Mouse (Mus musculus): ENCODE data around the gene Plekhg2. TPM values are rescaled to one million over a fixed set of nuclear protein-coding genes. Genes with fewer than 3 reads are reported as not detected.

Gene Plekhg2
- polyA plus RNA-seq, 1 experiment from 2014 or later = 15.9 TPM

DNA sequence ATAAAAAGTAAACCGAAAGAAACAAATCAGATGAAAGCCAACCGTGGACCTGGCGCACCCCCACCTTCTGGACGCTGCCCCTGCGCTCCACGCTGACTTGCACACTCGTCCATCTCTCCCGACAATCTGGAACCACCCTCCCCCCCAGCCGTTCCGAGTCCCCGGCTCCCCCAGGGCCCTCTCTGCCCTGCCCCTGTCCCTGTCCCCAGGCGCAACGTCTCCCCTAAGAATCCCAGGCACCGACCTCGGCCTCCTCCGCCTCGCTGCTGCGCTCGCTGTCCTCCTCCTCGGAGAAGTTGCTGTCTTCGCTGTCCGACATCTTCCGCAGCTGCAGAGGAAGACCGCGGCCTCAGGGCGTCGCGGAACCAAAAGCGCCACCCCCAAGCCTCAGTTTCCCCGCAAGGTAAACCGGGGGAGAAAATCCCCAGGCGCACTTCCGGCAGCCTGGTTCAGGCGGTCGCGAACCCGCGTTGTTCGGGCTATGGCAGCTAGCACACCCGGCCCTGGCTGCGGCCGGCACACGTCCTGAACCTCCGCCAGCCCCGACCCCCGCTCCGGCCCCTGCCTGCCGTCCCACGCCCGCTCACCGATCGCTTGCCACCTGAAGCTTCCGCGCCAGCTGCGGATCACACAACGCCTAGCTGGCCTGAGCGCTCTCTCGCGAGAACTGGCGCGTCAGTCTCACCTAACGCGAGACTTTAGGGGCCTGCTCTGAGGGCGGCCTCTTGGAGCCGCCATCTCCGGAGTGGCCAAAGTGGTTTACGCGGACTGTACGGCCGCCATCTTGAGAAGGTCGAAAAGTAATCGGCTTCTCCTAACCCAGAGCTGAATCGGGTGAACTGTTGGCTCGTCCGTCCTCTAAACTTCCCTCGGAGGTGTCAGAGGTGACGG lies 34.0 kb downstream of the Plekhg2 start, which contains the start of gene Supt5:
Gene Supt5 (minus strand): TSS at position 639 of the 891 bp plus-strand sequence.
- H3K36me3 ChIP-seq (ENCODE audit: control insufficient read depth, insufficient read depth, low read length) = no peaks in the 10 kb centered on the region
- H3K4me2 ChIP-seq (ENCODE audit: low read depth, low read length) = peak within 1 kb of the TSS; percentile 87
- under 1% methylated on average over 77 of the region's 77 CpGs for WGBS
- H3K9ac ChIP-seq (replicated peaks; ENCODE audit: low read depth, low read length) = peak within 1 kb of the TSS; percentile 93
- H3K4me1 ChIP-seq (ENCODE audit: control insufficient read depth, insufficient read depth, low read length) = peaks cover 11% of the 10 kb centered on the region
- ATAC-seq (ENCODE audit: low read depth) = peak; percentile 99
- H3K9me3 ChIP-seq (ENCODE audit: control insufficient read depth, low read length) = no peaks in the 10 kb centered on the region
- no peaks in the 10 kb centered on the region for H3K27me3 ChIP-seq (ENCODE audit: control insufficient read depth, insufficient read depth, low read length)
- H3K4me3 ChIP-seq (ENCODE audit: low read depth, low read length) = peak within 1 kb of the TSS; percentile 93
- H3K27ac ChIP-seq (ENCODE audit: low read depth, low read length) = peak within 1 kb of the TSS; percentile 82

GRCm38 (mm10) chr7:28335471-28335870 lies 36.9 kb downstream of the Plekhg2 start:
- Histone ChIP-seq H3K4me3 (ENCODE audit: low read depth, low read length) (no peak overlapping the region), H3K9ac (replicated peaks; ENCODE audit: low read depth, low read length) (no peak overlapping the region), H3K36me3 (ENCODE audit: control insufficient read depth, insufficient read depth, low read length) (peaks cover 4% of the 10 kb centered on the region; the same call in 1 of the 2 replicates), H3K27ac (ENCODE audit: low read depth, low read length) (no peak overlapping the region), H3K9me3 (ENCODE audit: control insufficient read depth, low read length) (no peaks in the 10 kb centered on the region), H3K4me1 (ENCODE audit: control insufficient read depth, insufficient read depth, low read length) (peaks cover 11% of the 10 kb centered on the region), H3K27me3 (ENCODE audit: control insufficient read depth, insufficient read depth, low read length) (no peaks in the 10 kb centered on the region), H3K4me2 (ENCODE audit: low read depth, low read length) (no peak overlapping the region)
- WGBS = 93% methylated on average over 2 of the region's 2 CpGs
- no peak for ATAC-seq (ENCODE audit: low read depth)

DNA sequence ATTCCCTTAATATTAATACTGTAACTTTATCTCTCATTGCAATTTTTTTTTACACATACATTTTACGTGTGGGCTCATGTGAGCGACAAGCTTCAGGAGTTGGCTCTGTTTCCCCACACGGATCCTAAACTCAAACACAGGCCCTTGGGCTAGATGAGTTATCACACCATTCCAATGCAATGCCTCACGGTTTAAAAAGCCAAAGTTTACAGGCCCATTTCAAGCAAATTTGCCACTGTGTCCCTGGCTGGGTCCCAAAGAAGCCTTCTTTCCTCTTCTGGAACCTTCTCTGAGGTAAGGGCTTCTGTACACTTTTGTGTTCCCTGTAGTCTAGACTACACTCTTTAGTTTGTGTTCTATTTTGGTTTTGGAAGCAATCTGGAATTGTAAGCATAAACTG lies 37.9 kb downstream of the Plekhg2 start:
- H3K4me2 ChIP-seq (ENCODE audit: low read depth, low read length) = no peak overlapping the region
- 93% methylated on average over 4 of the region's 4 CpGs for WGBS

DNA sequence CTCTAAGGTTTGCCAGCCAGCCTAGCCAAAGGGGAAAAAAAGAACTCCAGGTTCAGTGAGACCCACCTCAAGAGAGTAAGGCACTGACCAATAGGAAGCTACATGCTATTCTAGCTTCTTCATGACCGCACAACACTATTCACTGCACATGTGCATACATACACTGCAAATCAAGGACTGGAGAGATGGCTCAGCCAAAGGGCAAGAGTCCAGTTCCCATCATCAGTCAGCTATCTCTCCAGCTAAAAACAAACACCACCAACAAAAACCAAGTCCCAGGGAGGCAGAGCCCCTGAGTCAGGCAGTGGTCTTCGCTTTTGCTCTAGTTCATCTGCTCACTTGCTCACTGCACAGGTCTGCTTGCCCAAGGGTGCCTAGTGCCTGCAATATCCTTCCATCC lies 44.1 kb downstream of the Plekhg2 start:
- Histone ChIP-seq H3K4me3 (ENCODE audit: low read depth, low read length) (no peak overlapping the region), H3K9ac (replicated peaks; ENCODE audit: low read depth, low read length) (no peak overlapping the region), H3K4me1 (ENCODE audit: control insufficient read depth, insufficient read depth, low read length) (no peaks in the 10 kb centered on the region), H3K9me3 (ENCODE audit: control insufficient read depth, low read length) (no peaks in the 10 kb centered on the region), H3K27me3 (ENCODE audit: control insufficient read depth, insufficient read depth, low read length) (no peaks in the 10 kb centered on the region), H3K27ac (ENCODE audit: low read depth, low read length) (no peak overlapping the region), H3K4me2 (ENCODE audit: low read depth, low read length) (no peak overlapping the region), H3K36me3 (ENCODE audit: control insufficient read depth, insufficient read depth, low read length) (peaks cover 70% of the 10 kb centered on the region)
- ATAC-seq (ENCODE audit: low read depth) = no peak
- 94% methylated on average over 2 of the region's 2 CpGs for whole genome bisulfite sequencing

More for the DNA sequence above, 37.9 kb downstream of the Plekhg2 start:
- Histone ChIP-seq H3K27me3 (ENCODE audit: control insufficient read depth, insufficient read depth, low read length) (no peaks in the 10 kb centered on the region), H3K4me1 (ENCODE audit: control insufficient read depth, insufficient read depth, low read length) (peaks cover 11% of the 10 kb centered on the region), H3K9me3 (ENCODE audit: control insufficient read depth, low read length) (no peaks in the 10 kb centered on the region), H3K27ac (ENCODE audit: low read depth, low read length) (no peak overlapping the region), H3K36me3 (ENCODE audit: control insufficient read depth, insufficient read depth, low read length) (peaks cover 13% of the 10 kb centered on the region), H3K9ac (replicated peaks; ENCODE audit: low read depth, low read length) (no peak overlapping the region), H3K4me3 (ENCODE audit: low read depth, low read length) (no peak overlapping the region)
- no peak for ATAC-seq (ENCODE audit: low read depth)

DNA sequence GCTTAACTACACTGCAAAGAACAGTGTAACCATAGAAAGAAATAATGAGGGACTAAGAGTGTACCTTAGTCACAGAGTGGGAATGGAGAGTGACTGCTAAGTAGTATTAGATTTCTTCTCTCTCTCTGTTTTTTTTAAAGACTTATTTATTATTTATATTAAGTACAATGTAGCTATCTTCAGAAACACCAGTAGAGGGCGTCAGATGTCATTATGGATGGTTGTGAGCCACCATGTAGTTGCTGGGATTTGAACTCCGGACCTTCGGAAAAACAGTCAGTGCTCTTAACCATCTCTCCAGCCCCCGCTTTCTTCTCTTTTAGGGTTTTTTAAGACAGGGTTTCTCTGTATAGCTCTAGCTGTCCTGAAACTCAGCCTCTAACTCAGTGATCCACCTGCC lies 45.9 kb downstream of the Plekhg2 start:
- 86% methylated on average over 4 of the region's 4 CpGs for WGBS
- H3K36me3 ChIP-seq (ENCODE audit: control insufficient read depth, insufficient read depth, low read length) = peaks cover 88% of the 10 kb centered on the region
- ATAC-seq (ENCODE audit: low read depth) = no peak

DNA sequence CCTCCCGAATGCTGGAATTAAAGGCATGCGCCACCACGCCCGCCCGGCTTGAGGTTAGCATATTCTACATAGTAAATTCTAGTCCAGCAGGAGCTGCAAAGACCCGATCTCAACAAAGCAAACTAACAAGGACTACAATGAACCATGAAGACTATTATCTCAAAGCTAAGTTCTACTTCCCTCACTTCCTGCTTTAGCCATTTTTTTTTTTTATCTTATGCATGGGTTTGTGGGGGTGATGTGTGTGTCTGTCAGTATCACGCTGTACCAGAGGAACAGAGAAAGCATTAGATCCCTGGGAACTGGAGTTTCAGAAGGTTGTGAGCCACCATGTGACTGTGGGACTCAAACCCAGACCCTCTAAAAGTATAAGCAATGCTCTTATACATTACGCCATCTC lies 47.1 kb downstream of the Plekhg2 start:
- no peak for ATAC-seq (ENCODE audit: low read depth)

More for the DNA sequence above, 45.9 kb downstream of the Plekhg2 start:
- H3K27me3 ChIP-seq (ENCODE audit: control insufficient read depth, insufficient read depth, low read length) = no peaks in the 10 kb centered on the region
- no peak overlapping the region for H3K27ac ChIP-seq (ENCODE audit: low read depth, low read length)
- no peaks in the 10 kb centered on the region for H3K4me1 ChIP-seq (ENCODE audit: control insufficient read depth, insufficient read depth, low read length)
- H3K4me2 ChIP-seq (ENCODE audit: low read depth, low read length) = no peak overlapping the region
- no peak overlapping the region for H3K9ac ChIP-seq (replicated peaks; ENCODE audit: low read depth, low read length)
- H3K4me3 ChIP-seq (ENCODE audit: low read depth, low read length) = no peak overlapping the region
- no peaks in the 10 kb centered on the region for H3K9me3 ChIP-seq (ENCODE audit: control insufficient read depth, low read length)

DNA sequence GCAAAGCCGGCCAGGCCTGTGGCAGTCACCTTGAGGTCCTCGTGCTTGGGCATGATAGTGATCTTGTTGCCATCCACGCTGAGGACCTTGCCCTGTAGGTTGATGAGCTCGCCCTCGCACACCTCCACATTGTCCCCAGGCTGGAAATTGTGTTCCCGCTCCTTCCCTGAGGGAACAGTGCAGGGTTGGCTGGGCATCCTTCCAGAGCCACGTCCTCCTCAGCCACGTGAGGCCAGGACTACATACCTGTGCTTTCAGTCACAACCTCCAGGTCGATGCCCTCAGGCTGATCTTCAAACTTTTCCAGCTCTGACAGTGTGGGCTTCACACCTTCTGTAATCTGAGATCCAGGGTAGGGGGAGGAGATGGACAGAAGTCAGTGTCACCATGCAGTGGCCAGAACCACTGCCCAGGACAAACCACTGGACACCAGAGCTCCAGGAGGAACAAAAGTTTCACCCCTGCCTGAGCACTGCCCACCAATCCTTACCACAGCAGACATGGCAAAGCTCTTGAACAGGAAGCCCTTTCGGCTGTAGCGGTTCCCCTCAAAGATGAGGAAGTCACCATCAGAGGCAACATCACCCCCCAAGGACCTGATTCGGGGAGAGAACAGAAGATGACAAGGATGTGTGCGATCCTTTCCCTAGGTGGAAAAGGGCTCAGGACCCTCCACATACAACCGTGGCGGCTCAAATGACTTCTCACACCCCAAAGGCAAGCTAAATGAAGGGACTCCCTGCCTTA lies 50.3 kb downstream of the Plekhg2 start:
- WGBS = 96% methylated on average over 15 of the region's 15 CpGs
- no peak for ATAC-seq (ENCODE audit: low read depth)

More for the DNA sequence above, 47.1 kb downstream of the Plekhg2 start:
- no peak overlapping the region for H3K4me3 ChIP-seq (ENCODE audit: low read depth, low read length)
- H3K4me1 ChIP-seq (ENCODE audit: control insufficient read depth, insufficient read depth, low read length) = no peaks in the 10 kb centered on the region
- no peaks in the 10 kb centered on the region for H3K27me3 ChIP-seq (ENCODE audit: control insufficient read depth, insufficient read depth, low read length)
- no peak overlapping the region for H3K27ac ChIP-seq (ENCODE audit: low read depth, low read length)
- no peak overlapping the region for H3K4me2 ChIP-seq (ENCODE audit: low read depth, low read length)
- WGBS = 96% methylated on average over 8 of the region's 8 CpGs
- H3K9ac ChIP-seq (replicated peaks; ENCODE audit: low read depth, low read length) = no peak overlapping the region
- H3K36me3 ChIP-seq (ENCODE audit: control insufficient read depth, insufficient read depth, low read length) = peaks cover 93% of the 10 kb centered on the region
- no peaks in the 10 kb centered on the region for H3K9me3 ChIP-seq (ENCODE audit: control insufficient read depth, low read length)

DNA sequence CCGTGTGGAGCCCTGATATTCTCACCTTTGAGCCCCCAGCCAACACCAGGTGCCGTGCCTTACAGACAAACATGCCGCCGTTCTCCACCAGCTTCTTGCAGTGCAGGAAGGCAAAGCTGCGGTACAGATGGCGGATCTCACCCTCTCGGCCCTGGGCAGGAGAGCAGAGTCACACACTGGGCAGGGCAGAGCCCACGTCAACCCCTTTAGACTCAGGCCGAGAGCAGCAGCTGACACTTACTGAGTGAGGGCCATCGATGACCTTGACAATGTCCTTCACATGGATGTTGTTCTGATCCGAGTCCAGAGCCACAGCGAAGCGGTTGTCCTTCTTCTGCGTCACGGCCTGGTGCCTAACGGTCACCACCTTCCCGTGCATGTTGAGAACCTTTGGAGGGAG lies 53.7 kb downstream of the Plekhg2 start:
- peaks cover 90% of the 10 kb centered on the region for H3K36me3 ChIP-seq (ENCODE audit: control insufficient read depth, insufficient read depth, low read length)
- no peak overlapping the region for H3K27ac ChIP-seq (ENCODE audit: low read depth, low read length)
- H3K4me3 ChIP-seq (ENCODE audit: low read depth, low read length) = no peak overlapping the region
- no peak overlapping the region for H3K4me2 ChIP-seq (ENCODE audit: low read depth, low read length)
- H3K27me3 ChIP-seq (ENCODE audit: control insufficient read depth, insufficient read depth, low read length) = no peaks in the 10 kb centered on the region
- H3K4me1 ChIP-seq (ENCODE audit: control insufficient read depth, insufficient read depth, low read length) = no peaks in the 10 kb centered on the region
- H3K9ac ChIP-seq (replicated peaks; ENCODE audit: low read depth, low read length) = no peak overlapping the region
- ATAC-seq (ENCODE audit: low read depth) = no peak
- no peaks in the 10 kb centered on the region for H3K9me3 ChIP-seq (ENCODE audit: control insufficient read depth, low read length)
- 93% methylated on average over 17 of the region's 17 CpGs for WGBS

More for the DNA sequence above, 50.3 kb downstream of the Plekhg2 start:
- H3K36me3 ChIP-seq (ENCODE audit: control insufficient read depth, insufficient read depth, low read length) = peaks cover 95% of the 10 kb centered on the region
- H3K27ac ChIP-seq (ENCODE audit: low read depth, low read length) = no peak overlapping the region
- H3K9me3 ChIP-seq (ENCODE audit: control insufficient read depth, low read length) = no peaks in the 10 kb centered on the region
- no peak overlapping the region for H3K4me2 ChIP-seq (ENCODE audit: low read depth, low read length)
- H3K9ac ChIP-seq (replicated peaks; ENCODE audit: low read depth, low read length) = no peak overlapping the region; the same call in 1 of the 2 replicates
- no peak overlapping the region for H3K4me3 ChIP-seq (ENCODE audit: low read depth, low read length)
- no peaks in the 10 kb centered on the region for H3K4me1 ChIP-seq (ENCODE audit: control insufficient read depth, insufficient read depth, low read length)
- no peaks in the 10 kb centered on the region for H3K27me3 ChIP-seq (ENCODE audit: control insufficient read depth, insufficient read depth, low read length)

DNA sequence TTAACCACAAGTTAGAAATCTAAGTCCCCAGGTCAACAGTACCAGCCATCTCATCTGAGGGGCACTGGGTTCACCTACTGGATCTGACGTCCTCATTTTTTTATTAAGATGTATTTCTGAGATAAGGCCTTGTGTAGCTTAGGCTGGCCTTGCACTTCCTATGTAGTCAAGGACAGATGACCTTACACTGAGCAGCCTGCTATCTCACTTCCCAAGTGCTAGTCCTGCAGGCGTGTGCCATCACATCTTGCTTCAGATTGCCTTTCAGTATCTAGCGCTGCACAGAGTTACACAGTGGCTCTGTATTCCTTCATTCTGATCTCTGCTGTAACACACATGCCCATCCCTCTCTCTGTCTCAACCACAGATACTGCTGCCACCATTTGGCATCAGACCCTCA lies 54.4 kb downstream of the Plekhg2 start:
- no peak overlapping the region for H3K27ac ChIP-seq (ENCODE audit: low read depth, low read length)
- H3K4me2 ChIP-seq (ENCODE audit: low read depth, low read length) = no peak overlapping the region
- peaks cover 83% of the 10 kb centered on the region for H3K36me3 ChIP-seq (ENCODE audit: control insufficient read depth, insufficient read depth, low read length)
- H3K9me3 ChIP-seq (ENCODE audit: control insufficient read depth, low read length) = no peaks in the 10 kb centered on the region
- no peak overlapping the region for H3K9ac ChIP-seq (replicated peaks; ENCODE audit: low read depth, low read length)
- no peaks in the 10 kb centered on the region for H3K4me1 ChIP-seq (ENCODE audit: control insufficient read depth, insufficient read depth, low read length)
- no peaks in the 10 kb centered on the region for H3K27me3 ChIP-seq (ENCODE audit: control insufficient read depth, insufficient read depth, low read length)
- no peak for ATAC-seq (ENCODE audit: low read depth)
- H3K4me3 ChIP-seq (ENCODE audit: low read depth, low read length) = no peak overlapping the region
- 87% methylated on average over 3 of the region's 3 CpGs for WGBS

Measured in neural tube, embryonic 14.5 days (tissue).